Mouse (Mus musculus) hindbrain, postnatal 0 days (tissue): ENCODE measurements at regions not wholly inside any gene's neighbourhood (a gene's known extent, or its start where the extent isn't known, plus 50 kb on each side); places are given as distances from the start of the nearest gene placed in this dataset.
A peak's percentile ranks its signal among the peaks of the same experiment; 100 is the strongest.

ENCODE experiments used
- ATAC-seq: fragments of 200-750 bp; cut with Nextera tagmentation; 2 replicates; pipeline ENCODE4 v1.8.0; 2017; ENCODE audit warnings: mild to moderate bottlenecking, moderate TSS enrichment, moderate library complexity
- DNase-seq: peaks from one replicate; pipeline ENCODE4 v3.0.0-alpha.2; 2015; ENCODE audit warnings: low spot score
- H3K27ac ChIP-seq: fragments of 300-500 bp; sonication (generic); 2 replicates; pipeline ENCODE4 v1.5.1; 2014; ENCODE audit warnings: mild to moderate bottlenecking
- H3K27me3 ChIP-seq: fragments of 300-500 bp; sonication (generic); 2 replicates; pipeline ENCODE4 v1.6.1; 2014; ENCODE audit warnings: low read length, mixed read lengths; ENCODE audit not compliant: insufficient read depth
- H3K36me3 ChIP-seq: fragments of 300-500 bp; sonication (generic); 2 replicates; pipeline ENCODE4 v1.6.1; 2014; ENCODE audit warnings: low read length, mixed read lengths; ENCODE audit not compliant: insufficient read depth
- H3K4me1 ChIP-seq: fragments of 300-500 bp; sonication (generic); 2 replicates; pipeline ENCODE4 v1.6.1; 2014; ENCODE audit warnings: antibody characterized with exemption, low read length, mixed read lengths; ENCODE audit not compliant: insufficient read depth
- H3K4me2 ChIP-seq: fragments of 300-500 bp; sonication (generic); 2 replicates; pipeline ENCODE4 v1.6.1; 2014; ENCODE audit warnings: low read depth, mild to moderate bottlenecking, low read length, moderate library complexity, mixed read lengths
- H3K4me3 ChIP-seq: fragments of 300-500 bp; sonication (generic); 2 replicates; pipeline ENCODE4 v1.5.1; 2014; ENCODE audit warnings: low read length
- H3K9ac ChIP-seq: fragments of 300-500 bp; sonication (generic); replicated peaks from 2 replicates; pipeline ENCODE4 v1.6.1; 2014; ENCODE audit warnings: mild to moderate bottlenecking, low read length, moderate library complexity, mixed read lengths
- H3K9me3 ChIP-seq: fragments of 300-500 bp; sonication (generic); 2 replicates; pipeline ENCODE4 v1.6.1; 2016; ENCODE audit warnings: low read length, mixed read lengths
- CTCF ChIP-seq: IDR thresholded peaks from 2 replicates; pipeline ENCODE4 v1.5.1; 2016; ENCODE audit warnings: antibody characterized with exemption, control low read depth, low read depth
- WGBS: fragments of 180-500 bp; shearing (Covaris S2); extraction: QIAGEN DNeasy Blood & Tissue Kit; methylation state at CpG from one replicate; pipeline ENCODE4 v1.1.7; 2014; 5-methylcytosine and 5-hydroxymethylcytosine counted together

GRCm38 (mm10) chr10:93372281-93372680 is 61.3 kb upstream of the Elk3 start:
- Histone ChIP-seq H3K9ac (no peak overlapping the region), H3K27me3 (no peaks in the 10 kb centered on the region), H3K9me3 (no peaks in the 10 kb centered on the region), H3K4me1 (0 out of 2 replicates have a peak, but pooled peaks cover 4% of the 10 kb centered on the region), H3K4me2 (no peak overlapping the region), H3K4me3 (no peak overlapping the region), H3K36me3 (no peaks in the 10 kb centered on the region), H3K27ac (no peak overlapping the region)
- 91% methylated on average over 7 of the region's 7 CpGs for WGBS
- ATAC-seq (no peak), DNase-seq (no peak)
- no peak for TF ChIP-seq CTCF

GRCm38 (mm10) chr10:93373265-93373664 is 62.3 kb upstream of the Elk3 start:
- Histone ChIP-seq H3K4me3 (no peak overlapping the region), H3K36me3 (no peaks in the 10 kb centered on the region), H3K9ac (no peak overlapping the region), H3K4me1 (0 out of 2 replicates have a peak, but pooled peaks cover 4% of the 10 kb centered on the region), H3K4me2 (no peak overlapping the region), H3K27ac (no peak overlapping the region), H3K9me3 (no peaks in the 10 kb centered on the region), H3K27me3 (no peaks in the 10 kb centered on the region)
- no peak for TF ChIP-seq CTCF
- ATAC-seq (no peak), DNase-seq (no peak)
- 91% methylated on average over 5 of the region's 5 CpGs for WGBS

GRCm38 (mm10) chr10:93373954-93374689 is 63.2 kb upstream of the Elk3 start:
- ATAC-seq: no peak
- Histone ChIP-seq H3K27me3 (no peaks in the 10 kb centered on the region), H3K36me3 (no peaks in the 10 kb centered on the region), H3K4me2 (no peak overlapping the region), H3K27ac (no peak overlapping the region), H3K9me3 (no peaks in the 10 kb centered on the region), H3K4me1 (0 out of 2 replicates have a peak, but pooled peaks cover 4% of the 10 kb centered on the region), H3K4me3 (no peak overlapping the region), H3K9ac (no peak overlapping the region)
- TF ChIP-seq CTCF: no peak
- WGBS: 67% methylated on average over 6 of the region's 6 CpGs
- no peak for DNase-seq

- Histone ChIP-seq H3K4me3 (no peak overlapping the region), H3K9me3 (no peaks in the 10 kb centered on the region), H3K36me3 (no peaks in the 10 kb centered on the region), H3K4me1 (0 out of 2 replicates have a peak, but pooled peaks cover 4% of the 10 kb centered on the region), H3K27me3 (no peaks in the 10 kb centered on the region), H3K4me2 (no peak overlapping the region), H3K9ac (no peak overlapping the region), H3K27ac (no peak overlapping the region)
- 69% methylated on average over 2 of the region's 2 CpGs for WGBS
- DNase-seq (no peak), ATAC-seq (0 out of 2 replicates have a peak, but pooled peaks have one; percentile 4)
- no peak for TF ChIP-seq CTCF
Measured at GRCm38 (mm10) chr10:93374690-93374994, 63.7 kb upstream of the Elk3 start.

- no peaks in the 10 kb centered on the region for H3K9me3 ChIP-seq
- H3K4me3 ChIP-seq: no peak overlapping the region
- 0 out of 2 replicates have a peak, but pooled peaks cover 4% of the 10 kb centered on the region for H3K4me1 ChIP-seq
- ATAC-seq (0 out of 2 replicates have a peak, but pooled peaks have one; percentile 24), DNase-seq (no peak)
- no peaks in the 10 kb centered on the region for H3K36me3 ChIP-seq
- no peak for TF ChIP-seq CTCF
- H3K27ac ChIP-seq: peak overlapping the region; percentile 15; the same call in 1 of the 2 replicates
- H3K27me3 ChIP-seq: no peaks in the 10 kb centered on the region
- H3K4me2 ChIP-seq: no peak overlapping the region
- no peak overlapping the region for H3K9ac ChIP-seq
- WGBS: 61% methylated on average over 13 of the region's 13 CpGs
Measured at GRCm38 (mm10) chr10:93375007-93375711, 64.2 kb upstream of the Elk3 start.

GRCm38 (mm10) chr10:93375771-93376170 is 64.8 kb upstream of the Elk3 start:
- 0 out of 2 replicates have a peak, but pooled peaks cover 4% of the 10 kb centered on the region for H3K4me1 ChIP-seq
- H3K4me2 ChIP-seq: no peak overlapping the region
- H3K36me3 ChIP-seq: no peaks in the 10 kb centered on the region
- no peak for TF ChIP-seq CTCF
- no peak overlapping the region for H3K27ac ChIP-seq
- DNase-seq (no peak), ATAC-seq (no peak)
- 88% methylated on average over 4 of the region's 4 CpGs for WGBS
- H3K27me3 ChIP-seq: no peaks in the 10 kb centered on the region
- no peak overlapping the region for H3K9ac ChIP-seq
- no peaks in the 10 kb centered on the region for H3K9me3 ChIP-seq
- no peak overlapping the region for H3K4me3 ChIP-seq
